Mouse (Mus musculus): Measurements from ENCODE around the gene Trabd2b. TPM values are rescaled to one million over a fixed set of nuclear protein-coding genes. Genes with fewer than 3 reads are reported as not detected.

Gene Trabd2b
- polyA plus RNA-seq, 2 experiments from 2014 or later = not detected

DNA sequence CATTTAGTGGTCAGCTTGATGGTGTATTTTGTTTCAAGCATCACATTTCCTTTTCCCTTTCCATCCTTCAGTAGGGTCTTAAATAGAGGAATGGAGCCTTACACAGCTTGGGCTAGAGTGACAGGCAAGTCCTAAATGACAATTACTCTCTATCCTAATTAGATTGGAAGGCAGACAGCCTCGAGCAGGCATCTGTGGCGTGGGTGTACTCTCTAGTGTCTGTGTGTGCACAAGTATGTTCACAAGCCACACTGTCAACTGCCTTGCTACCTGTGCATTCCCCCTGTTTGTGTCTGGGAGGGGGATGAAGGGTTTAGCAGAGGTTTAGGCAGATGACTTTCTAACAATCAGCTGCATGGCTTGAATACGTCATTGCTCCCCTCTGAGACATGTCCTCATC is 6.7 kb upstream of the Trabd2b start:
- ATAC-seq = no peak

DNA sequence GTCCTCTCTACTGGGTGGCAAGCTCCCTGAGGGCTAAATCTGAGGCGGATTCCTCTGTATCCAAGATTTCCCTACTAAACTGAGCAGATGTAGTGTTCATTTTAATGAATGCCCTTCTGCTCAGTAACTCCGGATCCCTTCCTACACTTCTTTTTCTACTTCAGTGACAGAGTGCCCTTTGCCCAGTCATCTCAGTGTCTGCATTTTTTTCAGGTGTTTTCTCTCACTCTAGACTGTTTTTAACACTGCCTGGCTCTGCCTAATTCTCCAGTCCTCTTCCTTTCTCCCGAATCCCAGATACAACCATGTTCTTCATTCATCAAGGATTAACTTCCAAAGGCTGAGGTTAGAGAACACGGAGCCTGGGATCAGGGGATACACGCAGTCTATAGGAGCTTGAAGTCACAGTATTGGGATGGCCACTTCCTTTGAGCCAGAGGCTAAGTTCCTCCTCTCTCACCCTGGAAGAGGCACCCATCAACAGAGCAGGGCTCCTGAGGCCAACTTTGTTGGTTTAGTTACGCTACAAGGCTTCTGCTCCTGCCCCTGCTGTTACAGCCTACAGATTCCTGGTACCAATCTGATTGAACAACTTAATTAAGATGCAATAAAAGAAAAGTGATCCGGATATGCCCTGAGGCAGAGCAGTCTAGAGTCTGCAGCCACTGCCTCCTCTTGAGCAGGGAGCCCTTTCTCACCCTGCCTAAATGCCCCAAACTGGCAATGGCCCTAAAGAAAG is 4.4 kb upstream of the Trabd2b start:
- no peak for ATAC-seq

DNA sequence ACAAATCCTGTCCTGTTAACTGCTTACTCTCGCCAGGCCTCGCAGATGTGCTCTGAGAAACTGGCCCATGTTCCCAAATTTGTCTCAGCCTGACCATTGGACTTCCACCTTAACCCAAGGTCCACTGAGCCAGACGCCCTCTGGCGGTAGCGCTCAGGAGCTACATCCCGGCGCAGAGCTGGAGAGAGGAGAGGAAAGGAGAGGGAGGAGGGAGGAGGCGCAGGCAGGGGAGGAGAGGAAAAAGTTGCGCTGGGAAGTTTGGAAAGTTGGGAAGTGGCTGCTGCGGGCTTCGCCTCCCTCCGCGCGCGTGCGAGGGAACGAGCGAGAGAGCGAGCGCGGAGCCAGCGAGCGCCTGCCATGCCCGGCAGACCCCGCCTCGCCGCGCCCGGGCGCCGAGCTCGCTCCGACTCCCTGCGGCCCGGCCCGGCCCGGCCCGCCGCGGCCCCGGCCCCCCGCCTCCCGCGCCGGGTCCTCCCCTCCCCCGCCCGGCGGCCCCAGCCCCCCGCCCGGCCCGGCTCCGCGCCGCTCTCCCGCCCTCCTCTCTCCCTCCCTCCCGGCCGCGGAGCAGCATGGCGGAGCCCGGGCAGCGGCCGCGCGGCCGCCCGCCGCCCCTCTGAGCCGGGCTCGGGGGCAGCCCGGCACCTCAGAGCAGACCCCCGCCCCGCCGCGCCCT is 706 bp upstream of the Trabd2b start:
- ATAC-seq = no peak

DNA sequence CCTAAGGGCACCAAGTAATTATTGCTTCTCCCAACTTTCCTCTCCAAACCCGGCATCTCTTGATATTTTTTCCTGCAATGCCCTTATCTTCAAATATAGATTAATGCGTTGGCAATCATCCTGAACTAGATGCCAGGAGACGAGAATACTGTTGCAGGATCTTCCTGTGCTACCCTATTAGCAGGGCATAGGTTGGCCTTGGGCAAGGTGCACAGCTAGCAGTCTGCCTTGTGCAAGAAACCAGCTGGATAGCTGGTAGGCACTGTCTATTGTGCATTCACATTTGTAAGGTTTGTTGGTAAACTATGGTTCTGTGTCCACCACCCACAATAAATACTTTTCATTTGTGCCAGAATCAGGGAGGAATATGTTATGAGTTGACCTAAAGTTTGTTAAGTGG is 992 bp downstream of the Trabd2b start:
- no peak for ATAC-seq

DNA sequence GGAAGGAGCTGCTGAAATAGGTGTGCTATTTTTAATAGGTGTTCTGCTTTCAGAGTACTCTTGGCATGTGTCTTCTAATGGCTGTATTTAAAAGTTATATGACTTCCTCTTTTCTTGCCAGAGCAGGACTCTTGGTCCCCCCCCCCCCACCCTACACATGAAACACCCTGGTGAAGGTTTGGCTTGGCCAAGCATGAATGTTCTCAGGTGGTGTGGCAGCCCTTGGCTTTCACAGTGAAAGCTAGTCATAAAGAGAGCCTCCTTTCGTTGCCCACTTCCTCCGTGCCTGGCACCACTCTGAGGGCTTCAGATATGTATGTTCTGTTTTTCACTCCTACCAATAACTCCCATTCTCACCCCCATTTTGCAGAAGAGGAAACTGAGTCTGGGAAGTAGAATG is 1.8 kb downstream of the Trabd2b start:
- no peak for ATAC-seq

DNA sequence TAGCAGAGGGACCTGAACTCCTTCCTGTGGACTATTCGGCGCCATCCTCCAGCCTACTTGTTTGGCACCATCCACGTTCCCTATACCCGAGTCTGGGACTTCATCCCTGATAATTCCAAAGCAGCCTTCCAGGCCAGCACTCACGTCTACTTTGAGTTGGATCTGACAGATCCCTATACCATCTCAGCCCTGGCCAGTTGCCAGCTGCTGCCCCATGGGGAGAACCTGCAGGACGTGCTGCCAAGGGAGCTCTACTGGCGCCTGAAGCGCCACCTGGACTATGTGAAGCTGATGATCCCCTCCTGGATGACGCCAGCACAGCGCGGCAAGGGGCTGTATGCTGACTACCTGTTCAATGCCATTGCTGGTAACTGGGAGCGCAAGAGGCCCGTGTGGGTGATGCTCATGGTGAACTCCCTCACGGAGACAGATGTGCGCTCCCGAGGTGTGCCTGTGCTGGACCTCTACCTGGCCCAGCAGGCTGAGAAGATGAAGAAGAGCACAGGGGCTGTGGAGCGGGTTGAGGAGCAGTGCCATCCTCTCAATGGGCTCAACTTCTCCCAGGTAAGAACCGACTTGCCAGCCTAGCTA is 2.5 kb downstream of the Trabd2b start:
- no peak for ATAC-seq

DNA sequence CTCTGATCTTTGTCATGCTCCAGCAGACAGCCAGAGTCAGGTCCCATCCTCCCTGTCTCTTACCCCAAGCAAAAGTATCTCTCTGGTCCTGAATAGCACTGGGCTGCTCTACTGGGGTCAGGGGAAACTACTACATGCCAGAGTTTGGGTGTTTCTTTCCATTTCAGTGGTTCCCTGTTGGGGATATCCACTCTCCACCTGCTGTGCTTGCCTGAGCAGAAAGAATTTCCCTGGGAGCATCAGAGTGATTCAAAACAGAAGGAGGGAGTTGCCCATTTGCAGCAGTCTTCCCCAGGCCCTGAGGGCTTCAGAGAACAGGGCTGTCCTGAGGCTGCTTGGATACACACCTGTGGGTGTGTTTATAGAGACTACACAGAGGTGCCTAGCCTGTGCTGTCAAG is 3.0 kb downstream of the Trabd2b start:
- no peak for ATAC-seq

DNA sequence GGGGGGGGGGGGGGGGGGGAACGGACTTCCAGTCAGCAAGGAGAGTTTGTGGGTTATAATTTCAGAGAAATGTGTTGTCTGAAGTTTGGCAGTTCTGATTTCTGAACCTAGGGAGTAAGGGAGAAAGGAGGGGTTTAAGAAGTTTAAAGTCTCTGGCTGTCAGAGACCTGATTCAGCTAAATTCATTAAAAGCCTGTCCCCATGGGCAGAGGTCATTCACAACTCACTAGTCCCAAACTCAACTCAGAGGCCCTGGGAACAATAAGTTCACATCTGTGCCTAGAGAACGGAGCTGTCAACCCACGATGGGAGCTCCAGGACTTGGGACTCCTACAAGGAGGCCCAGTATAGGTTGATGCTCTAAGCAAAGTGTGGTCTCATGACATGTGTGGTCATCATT is 3.5 kb downstream of the Trabd2b start:
- no peak for ATAC-seq

DNA sequence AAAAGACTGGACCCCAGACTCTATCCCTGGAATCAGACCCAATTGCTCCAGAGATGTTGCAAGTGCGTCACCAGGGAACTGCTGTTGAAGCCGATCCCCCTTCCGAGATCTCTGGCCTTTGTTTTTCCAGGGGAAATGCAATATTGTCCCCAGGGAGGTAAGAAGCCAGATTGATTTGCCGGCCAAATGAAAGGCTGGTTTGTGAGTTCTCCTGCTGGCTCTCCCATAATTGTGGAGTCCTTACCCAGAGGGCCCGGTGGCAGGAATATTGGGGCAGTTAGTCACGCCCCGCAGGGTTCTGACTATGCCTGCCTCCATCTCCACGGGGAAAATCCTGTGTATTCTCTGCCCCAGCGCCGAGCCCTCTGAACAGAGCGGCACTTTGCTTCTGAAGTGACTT is 3.9 kb downstream of the Trabd2b start:
- ATAC-seq = no peak

DNA sequence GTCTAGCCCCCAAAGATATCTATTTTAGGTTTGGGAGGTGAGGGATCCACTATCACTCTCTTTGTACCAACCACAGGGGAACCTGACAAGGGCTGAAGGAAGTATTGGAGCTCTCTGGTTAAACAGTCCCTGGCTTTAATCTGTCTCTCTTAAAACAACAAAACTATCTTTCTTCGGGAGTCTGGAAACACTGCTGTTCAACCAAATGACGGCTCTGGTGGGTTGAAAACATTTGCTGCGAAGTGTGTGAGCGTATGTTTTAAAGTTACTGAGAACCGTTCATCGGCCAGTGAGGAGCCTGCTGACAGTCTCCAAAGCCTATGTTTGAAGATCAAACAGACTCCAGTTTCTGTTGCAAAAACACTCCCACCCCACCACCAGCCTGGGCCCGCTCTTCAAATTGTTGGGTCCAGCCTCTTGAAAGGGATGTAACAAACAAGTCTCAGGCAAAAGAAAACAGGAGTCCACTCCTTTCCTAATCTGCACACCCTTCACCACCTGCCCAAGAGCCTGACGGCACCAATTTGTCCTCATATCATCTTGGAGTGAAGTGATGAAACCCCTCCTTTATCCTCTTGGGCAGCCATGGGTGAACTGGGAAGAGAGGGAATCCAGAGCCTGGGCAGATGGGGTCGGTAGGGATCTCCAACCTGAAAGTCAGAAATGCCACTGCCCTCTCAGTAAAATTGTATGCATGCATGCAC is 4.6 kb downstream of the Trabd2b start:
- no peak for ATAC-seq

DNA sequence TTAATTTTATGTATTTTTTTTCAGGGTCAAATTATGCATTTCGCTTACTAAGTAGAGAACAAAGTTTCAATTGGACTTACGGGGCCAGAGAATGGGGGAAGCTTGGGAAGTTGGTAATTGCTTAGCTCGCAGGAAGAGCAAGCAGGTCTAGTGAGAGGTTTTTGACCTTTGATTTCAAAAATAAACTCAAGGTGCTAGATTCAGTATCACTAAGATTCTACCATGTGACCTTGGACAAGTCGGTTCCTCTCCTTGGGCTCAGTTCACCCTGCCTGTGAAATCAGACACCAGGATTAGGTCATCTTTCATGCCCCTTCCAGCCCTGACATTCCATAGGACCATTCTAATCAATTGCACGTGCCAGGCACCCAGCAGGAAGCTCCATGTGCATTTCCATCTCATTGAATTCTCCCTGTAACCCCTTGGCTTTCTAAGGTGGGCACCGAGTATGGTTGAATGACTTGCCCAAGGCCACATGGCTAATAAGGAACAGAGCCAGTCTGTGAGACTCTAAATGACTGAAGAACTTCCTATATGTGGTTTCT is 5.4 kb downstream of the Trabd2b start:
- ATAC-seq = no peak

DNA sequence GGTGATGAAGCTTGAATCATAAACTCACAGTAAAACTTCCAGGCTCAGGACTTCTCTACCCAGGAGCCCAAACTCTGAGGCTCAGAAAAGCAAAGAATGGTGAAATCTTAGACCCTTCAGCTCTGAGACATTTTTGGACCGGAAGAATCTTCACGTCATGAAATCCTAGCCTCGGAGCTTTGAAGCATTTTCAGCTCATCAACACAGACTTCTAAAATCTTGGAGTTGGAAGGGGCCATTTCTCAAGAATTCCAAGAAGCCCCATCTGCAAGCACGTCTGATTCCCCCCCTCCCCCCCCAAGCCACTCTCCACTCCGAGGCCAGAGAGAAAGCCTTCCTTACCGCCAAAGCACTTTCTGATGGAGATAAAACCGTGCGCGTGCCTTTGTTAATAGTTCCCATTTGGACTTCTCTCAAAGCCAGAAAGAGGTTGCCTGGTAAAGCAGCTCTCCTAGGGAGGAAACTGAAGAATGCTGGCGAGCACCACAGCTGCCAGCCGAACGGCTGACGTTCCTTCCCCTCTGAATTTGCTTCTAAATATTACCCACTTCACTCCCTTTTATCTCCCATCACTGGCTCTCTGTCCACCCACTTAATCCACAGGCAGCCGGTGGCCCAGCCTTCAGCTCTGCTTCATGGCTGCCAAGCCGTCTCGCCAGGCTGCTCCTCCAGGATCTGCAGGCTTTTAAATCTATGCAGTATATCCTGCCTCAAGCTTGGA is 9.6 kb downstream of the Trabd2b start:
- no peak for ATAC-seq

DNA sequence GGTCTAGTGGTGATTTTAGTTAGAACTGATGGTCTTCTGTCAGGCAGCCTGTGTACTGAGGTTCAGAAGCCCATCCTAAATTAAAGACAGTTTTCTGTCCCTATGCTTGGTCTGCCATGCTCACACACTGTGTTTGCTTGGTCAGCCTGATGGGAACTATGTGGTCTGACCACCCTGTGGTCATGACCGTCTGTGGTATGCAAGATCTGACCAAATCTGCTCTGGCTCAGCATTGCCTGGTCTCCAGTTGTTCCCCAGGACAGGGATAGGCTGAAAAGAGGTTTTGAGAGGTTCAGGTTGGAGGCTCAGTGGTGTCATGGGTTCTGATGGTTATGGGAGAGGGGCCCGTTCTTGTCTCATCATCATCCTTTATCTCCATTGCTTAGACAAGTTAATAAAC is 13.6 kb downstream of the Trabd2b start:
- no peak for ATAC-seq

DNA sequence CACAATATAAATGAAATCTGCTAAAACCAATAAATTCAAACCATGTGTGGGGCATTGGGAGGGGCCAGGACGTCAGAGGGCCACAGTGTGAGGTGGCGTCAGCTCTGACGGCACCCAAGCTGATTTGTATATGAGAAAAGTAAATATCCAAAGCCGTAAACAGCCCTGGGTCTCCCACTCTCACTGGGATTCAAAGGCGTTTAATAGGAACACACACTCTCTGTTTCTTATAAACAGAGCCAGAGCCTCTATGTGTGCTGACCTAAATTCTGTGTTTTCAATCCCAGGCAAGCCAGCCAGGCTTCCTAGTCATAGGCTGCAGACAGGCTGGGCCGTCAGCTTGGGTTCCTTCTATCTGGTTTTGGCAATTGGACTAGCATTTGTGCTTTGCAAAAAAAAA is 16.6 kb downstream of the Trabd2b start:
- ATAC-seq = no peak

DNA sequence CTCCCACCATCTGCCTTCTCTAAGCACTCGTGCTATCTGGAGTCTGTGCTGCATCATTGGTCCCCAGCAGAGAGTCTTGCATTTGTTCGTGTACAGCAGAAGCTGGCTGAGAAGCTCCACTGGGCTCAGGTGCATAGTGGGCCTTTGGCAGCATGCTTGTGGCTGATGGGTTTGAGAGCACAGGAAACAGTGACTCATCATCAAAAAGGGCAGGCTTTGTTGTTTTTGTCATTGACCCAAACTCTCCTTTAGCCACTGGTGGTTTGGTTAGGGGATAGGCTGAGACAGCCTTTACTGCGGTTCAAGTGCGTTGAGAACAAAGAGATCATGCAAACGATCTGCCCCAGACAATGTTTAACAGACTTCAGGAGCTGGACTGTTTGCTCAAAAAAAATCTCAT is 19.3 kb downstream of the Trabd2b start:
- ATAC-seq = no peak

DNA sequence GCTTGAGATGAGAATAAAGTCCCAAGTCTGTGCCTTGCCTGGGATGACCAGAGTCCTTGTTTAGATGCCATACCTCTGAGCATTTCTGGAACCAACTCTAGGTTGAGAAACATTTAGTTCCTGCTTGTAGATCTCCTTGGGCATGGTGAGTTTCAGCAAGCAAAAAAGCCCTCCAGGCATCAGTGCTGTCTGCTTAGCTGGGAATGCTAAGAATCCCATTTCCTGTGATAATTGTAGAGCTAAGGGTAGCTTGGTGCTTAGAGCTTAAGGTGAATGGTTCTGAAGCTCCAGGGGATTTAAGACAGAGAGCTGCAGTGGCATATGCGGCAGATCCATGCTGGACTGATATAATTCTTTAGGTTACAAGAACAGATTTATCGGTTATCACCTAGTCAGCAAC is 26.2 kb downstream of the Trabd2b start:
- ATAC-seq = no peak

DNA sequence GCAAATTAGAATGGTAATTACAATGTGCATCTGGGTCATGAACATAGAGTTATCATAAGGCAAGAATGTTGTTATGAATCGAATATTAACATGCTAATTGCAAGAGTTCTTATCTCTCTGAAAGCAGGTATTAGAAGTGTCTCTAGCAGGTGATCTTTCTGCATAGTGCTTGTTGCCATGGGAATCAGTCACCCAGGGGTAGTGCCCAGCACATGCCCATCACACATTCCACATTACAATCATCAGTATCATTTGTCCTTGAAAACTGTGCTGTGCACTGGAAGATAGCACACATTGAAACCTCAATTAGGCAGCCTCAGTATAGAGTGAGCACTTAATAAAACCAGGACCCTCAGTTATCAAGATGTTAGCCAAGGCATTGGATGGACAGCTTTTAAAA is 26.9 kb downstream of the Trabd2b start:
- no peak for ATAC-seq

DNA sequence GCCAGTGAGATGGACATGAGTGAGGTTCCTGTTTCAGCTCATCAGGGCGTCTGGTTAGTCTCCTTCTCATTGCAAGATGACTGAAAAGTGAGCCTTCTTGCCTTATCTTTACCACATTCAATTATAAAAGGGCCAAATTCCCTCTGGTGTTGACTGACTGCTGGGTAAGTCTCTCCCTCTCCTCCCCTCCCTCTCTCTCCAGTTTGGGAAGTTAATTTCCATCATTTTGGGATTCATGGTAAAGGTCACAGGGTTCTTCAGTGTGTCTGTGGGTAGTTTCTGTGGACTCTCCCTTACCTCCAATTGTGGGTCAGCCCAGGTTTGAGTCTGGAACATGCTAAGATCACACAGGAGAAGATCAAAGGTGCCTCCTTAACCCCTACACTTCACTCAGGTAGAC is 28.2 kb downstream of the Trabd2b start:
- no peak for ATAC-seq

DNA sequence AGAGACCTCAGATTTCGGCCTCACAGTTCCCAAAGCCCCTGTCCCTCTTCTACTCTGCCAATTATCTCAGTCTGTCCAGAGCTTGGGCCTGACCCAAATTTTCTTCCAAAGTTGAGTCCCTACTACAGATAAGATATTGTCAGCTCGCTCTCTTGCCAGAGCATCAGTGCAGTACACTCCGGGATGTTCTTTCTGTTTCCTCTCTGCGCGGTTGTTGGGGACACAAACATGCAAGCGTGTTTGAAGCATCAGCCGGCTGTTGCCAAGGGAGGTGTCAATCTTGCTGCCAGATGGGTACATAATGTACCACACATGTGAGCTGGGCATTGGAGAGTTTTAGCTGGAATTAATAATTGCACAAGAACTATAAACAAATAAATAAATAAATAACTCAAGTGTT is 28.9 kb downstream of the Trabd2b start:
- ATAC-seq = no peak

DNA sequence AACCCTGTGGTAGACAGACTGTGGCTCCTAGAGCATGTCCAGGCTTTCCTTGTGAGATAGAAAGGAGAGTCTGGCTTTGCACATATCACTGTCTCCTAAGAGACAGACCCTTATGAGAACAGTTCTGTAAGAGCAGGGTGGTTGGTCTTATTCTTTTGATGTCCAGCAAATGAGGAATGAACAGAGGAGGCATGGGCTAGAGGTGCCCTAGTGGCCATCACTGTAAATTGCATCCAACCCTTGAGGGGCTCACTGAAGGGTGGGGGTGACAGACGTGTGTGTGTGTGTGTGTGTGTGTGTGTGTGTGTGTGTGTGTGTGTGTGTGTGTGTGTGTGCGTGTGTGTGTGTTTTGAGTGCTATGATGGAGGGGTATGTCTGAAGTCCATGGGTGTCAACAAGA is 32.2 kb downstream of the Trabd2b start:
- no peak for ATAC-seq

DNA sequence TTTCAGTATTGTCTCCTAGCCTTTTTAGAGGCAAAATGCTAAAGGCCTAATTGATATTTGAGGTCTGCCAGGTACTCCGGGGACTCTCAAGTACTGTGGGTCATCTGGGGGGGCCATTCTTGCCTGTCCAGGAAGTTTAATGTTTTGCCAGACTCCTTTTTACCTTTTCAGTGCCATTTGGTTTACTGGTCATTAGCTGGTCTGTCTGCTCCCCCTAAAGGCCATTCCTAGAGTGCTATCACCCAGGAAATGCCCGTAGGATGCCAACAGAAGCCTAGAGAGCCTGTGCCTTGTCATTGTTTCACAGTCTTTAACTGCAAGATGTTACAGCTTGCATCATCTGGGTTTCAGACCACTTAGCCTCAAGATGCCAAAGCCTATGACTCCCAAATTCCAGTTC is 35.7 kb downstream of the Trabd2b start:
- ATAC-seq = no peak

DNA sequence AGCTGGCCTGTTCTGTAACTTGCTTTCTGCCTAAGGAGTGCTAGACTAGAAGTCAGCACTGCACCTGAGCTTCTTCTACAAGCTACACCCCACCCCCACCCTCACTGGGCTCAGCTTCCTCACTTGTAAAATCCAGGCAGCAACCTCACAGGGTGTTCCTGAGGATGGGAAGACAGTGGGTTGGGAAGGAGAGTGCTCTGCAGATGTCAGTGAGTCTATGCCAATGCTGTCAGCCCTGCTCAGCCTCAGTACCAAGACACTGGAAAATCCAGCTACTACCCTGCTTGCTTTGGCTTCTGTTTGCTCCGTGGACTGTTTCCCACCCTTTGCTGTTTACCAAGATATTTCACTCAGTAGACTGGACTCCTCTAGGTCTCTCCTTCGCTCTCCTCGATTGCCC is 36.1 kb downstream of the Trabd2b start:
- no peak for ATAC-seq
